Mouse (Mus musculus) heart, postnatal 4 days (tissue): ENCODE results near the gene Ddo. TPM values are rescaled to one million over a fixed set of nuclear protein-coding genes. Genes with fewer than 3 reads are reported as not detected.

Source experiments
- DNase-seq: peaks from one replicate; pipeline ENCODE4 v3.0.0; 2021
- total RNA-seq, 2 experiments: library from RNA; stranded (reverse); gene quantifications; 2 replicates each; pipeline ENCODE4 v1.2.3; 2021

The Ddo gene
- total RNA-seq, 2 experiments from 2014 or later, result 23.4 to 24.7 TPM

DNA sequence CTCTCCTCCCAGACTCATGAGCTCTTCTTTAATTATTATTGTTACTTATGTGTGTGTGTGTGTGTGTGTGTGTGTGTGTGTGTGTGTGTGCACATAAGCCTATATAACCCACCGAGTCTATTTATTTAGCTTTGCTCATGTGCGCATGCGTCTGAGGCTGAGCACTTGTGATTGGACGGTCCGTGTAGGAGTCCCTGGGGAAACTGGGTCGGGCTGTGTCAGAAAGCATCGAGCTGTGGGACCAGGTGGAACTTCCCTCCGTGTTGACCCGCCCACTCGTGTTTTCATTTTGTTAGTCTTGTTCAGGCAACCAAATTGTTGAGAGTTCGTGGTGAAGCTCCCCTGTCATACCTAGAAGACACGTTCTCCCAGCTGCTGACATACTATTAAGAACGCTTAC is 88.6 kb downstream of the Ddo start:
- no peak for DNase-seq

DNA sequence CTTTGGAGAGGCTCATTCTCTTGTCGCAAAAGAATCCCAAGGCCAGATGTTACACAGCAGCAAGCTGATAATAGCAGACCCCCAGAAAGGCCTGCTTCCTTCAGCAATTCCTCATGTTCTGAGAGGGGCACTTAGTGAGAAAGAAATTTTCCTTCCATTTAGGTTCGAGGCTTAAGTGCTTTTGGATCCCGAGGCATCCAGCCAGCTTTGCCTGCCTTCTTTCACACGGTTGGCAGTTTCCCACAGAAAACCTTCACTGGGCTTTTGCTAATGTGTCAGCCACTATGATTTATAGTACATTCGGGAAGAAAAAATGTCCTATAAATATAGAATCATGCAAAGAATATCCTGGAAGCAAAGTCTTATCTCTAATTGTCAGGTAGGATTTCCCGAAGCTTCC is 89.3 kb downstream of the Ddo start:
- no peak for DNase-seq

DNA sequence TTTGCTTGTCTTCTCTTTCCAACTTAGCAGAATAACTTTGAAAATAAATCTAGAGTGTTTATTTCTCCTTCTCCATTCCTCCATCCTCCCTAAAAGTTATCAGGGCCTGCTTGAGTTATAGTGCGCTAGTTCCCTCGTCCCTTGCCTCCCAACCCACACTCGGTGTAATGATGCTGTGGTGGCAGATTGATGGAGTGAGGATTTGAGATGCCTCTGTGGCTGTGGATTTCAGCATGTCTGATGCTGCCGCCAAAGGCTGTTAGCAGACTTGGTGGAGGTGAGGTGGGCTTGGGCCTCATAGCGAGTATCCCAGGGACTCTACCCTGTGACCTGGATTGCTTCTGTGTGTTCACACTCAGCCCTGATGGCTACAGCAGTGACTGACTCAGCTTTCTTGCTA is 91.1 kb downstream of the Ddo start:
- DNase-seq, result no peak

DNA sequence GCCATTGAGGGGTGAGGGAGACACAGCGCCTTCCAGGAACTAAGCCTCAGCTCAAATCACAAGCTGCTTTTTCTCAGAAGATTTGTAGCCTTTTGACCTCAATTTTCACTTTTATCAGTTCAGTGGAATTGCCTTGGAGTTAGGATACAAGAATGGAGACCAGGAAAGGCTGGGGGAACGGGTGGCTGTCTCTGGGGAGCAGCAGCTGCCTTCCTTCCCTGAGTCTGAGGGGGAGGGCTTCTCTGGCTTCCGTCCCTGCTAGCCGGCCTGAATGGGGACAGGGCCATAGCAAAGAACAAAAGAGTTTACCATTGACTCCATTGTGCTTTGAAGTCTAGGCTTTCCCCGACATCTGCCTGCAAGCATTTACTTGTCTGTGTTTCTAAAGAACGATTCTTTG is 94.5 kb downstream of the Ddo start:
- peak; percentile 9 for DNase-seq

DNA sequence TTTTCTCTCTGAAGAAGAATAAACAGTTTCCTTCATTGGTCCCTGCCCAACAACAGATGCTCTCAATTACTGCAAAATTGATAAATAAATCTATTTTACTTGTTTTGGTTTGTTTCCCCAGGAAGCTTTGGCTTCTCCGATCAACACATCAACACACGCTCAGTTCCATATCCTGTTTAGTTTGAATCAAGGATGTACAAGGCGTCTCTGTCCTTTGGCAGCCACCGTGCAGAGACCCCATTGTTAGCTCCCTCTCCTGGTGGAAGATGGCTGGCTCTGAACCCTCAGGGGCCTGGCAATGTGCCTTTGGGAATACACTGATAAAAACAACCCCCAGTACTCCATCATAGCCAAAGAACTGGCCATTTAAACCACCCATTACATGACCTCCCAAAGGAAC is 95.3 kb downstream of the Ddo start:
- no peak for DNase-seq

DNA sequence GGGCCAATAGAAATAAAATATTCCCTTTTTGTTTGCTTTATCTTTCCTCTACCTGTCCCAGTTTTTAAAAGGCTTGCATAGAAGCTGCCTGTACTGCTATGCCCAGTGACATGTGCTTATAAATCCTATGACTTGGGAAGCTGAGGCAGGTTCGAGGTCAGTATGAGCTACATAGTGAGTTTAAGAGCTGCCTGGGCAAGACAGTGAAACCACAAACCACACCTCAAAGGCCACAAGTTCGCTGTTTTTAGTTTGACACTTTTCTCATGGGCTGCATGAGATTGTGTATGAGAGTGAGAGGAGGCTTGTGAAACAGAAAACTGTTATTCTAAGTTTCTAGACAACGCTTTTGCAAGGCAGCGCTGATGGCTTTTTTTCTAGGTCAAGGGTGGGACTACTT is 95.7 kb downstream of the Ddo start:
- DNase-seq, result no peak

DNA sequence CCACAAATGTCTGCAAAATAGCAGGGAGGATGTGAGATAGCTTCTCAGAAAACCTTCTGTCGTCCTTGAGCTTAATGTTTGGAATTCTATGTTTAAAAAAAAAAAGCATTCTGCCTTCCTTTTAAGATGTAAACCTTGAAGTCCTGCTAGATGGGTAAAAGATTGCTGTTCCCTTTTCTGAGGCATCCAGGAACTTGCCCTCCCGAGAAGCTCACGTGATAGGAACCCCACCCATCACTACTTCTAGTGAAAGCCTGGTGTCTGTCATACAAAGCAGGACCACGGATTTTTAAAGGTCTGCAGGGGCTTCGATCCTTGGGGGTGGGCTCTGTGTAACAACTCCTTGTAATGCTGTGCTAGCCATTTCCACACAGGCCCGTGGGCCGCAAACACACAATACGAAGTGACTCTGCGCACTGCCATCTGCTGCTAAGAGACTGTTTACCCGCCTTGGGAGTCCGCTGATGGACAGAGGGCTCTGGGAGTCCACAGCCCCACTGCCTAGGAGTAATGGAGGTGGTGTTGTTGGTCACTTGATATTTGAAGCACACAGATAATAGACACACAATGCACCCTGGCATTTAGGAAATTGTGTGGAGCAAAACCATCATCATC is 96.6 kb downstream of the Ddo start:
- DNase-seq, result no peak

DNA sequence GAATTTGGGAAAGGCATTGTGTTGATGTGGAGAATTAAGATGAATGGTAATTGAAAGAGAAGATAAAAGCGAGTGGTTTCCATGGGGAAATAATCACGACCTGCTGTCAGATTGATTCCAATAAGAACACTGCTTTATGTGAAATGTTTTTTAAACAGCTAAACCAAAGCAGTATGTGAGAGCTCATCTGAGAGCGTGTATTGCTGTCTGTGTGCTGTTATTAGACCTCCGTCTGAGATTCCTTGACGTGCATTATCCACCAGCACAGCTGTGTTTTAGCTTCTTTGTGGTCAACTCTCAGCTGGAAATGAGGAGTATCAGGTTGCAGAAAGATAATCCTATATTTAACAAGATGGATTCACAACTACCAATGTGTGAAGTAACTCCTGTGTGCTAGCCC is 97.2 kb downstream of the Ddo start:
- no peak for DNase-seq

DNA sequence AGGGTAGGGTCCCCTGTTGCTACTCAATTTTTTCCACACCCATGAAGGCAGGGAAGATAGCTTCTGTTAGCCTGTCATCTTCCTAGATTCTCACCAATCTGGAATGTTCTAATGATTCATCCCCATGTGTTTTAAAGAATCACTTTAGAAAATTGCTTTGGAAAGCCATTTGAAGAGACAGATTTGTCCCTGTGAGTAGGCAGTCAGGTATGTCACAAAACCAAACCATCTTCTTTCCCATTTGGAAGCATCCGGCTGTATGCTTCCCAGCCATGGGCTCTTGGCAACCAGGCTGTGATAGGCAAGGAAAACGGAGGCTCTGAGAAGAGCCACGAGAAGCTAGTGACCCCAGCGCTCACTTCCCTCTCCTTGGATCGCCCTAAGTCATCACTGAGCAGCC is 100.4 kb downstream of the Ddo start:
- DNase-seq, result no peak

Other genes starting within 250 kb of the Ddo start
- gene Slc22a16, start 59.7 kb upstream of the Ddo start, total RNA-seq, result not detected
- gene Mettl24, start 53.3 kb downstream of the Ddo start, total RNA-seq, result 1 to 10 TPM; 2.2 to 2.6 TPM